Mouse (Mus musculus) embryo, embryonic 11 days (tissue): Measurements from ENCODE around the gene Trpm1.

Experiments used
- DNase-seq: peaks from one replicate; pipeline ENCODE4 v3.0.0-alpha.2; 2015

Trpm1 gene

GRCm38 (mm10) chr7:64164997-64165396 is 11.4 kb downstream of the Trpm1 start:
- DNase-seq = peak; percentile 54

- DNase-seq = no peak
These were observed 12.4 kb downstream of the Trpm1 start for GRCm38 (mm10) chr7:64166025-64166424.

DNA sequence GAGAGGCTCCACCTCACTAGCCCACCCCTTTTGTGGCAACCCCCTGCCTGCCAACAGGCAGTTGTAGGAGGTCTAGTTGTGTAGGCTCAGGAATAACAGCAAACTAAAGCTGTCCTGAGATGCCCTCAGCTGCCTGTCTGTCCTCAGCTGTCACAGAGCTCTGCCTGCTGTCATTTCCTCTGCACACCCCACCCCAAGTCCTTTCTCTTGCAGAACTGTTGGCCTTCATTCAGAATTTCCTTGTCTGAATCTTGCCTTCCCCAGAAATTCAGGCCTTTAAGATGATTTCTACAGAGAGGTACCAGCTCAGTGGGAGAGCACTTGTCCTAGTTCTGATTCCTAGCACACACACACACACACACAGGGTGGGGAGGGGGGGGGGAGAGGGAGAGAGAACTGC is 13.1 kb downstream of the Trpm1 start:
- DNase-seq = no peak

DNA sequence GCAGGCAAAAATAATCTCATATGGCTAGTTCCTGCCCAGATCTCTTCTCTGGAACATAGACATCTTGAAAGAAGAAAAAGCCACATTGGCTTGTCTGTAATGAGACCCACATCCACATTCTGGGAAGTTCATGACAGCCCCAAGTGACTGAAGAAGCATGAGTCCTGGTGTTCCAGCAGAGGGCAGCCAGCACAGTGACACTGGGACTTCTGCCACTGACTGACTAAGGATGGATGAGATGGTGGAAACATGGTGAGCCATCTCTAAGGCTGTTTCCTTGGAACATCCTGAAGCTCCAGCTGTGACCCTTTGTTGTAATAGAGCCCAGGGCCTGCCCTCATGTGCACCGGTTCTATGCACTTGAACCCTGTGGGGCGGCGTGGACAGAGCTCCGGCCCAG is 25.7 kb downstream of the Trpm1 start:
- no peak for DNase-seq

- peak; percentile 46 for DNase-seq
These were observed 31.7 kb downstream of the Trpm1 start for GRCm38 (mm10) chr7:64185203-64185931.

GRCm38 (mm10) chr7:64185932-64186312 is 32.3 kb downstream of the Trpm1 start:
- no peak for DNase-seq

DNA sequence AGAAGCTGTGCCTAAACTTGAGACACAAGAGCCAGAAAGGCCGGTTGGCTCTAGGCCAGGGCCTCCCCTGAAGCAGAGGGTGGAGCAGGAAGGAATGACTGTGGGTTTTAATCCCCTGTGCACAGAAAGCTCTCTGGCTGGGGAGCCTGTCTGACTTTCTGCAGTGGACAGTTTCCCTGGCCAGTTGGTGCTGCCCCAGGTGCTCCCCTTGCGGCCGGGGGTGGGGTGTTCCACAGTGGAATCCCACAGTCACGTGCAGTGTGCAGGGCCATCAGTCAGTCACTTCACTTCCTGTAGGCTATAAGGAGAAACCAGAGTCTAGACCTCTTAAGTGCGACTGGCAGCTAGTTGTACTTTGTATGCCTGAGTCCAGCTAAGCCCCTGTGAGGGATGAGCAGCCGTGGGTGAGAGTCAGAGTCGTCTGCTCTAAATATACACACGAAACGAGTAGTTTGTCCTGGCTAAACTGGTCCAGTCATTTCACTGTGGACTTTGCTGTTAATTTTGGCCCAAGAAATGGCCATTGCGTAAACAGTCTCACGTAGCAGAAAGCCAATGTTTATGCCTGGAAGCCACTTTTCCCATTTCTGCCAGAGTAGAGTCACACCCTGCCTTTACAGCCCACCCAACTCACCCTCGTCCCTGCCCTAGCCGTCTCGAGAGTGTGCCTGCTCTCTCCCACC is 38.8 kb downstream of the Trpm1 start:
- DNase-seq = peak; percentile 13

- no peak for DNase-seq
These were observed 39.8 kb downstream of the Trpm1 start for GRCm38 (mm10) chr7:64193476-64193875.

DNA sequence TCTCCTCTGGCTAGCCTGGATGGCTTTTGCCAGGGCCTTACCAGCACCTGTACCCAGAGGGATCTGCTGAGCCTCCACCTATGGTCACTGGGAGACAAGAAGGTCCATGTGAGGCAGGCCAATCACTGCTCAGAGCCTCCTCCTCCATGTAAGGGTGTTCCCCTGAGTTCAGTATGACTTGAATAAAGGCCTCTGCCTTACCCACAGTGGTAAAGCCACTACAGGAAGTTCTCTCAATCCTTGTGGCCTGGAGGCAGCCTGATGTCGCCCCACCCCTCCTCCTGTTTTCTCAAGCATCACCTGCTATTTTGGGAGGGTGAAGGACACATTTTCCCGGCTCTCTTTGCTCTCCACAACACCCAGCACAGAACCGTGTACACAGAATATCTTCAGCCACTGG is 42.5 kb downstream of the Trpm1 start:
- no peak for DNase-seq

GRCm38 (mm10) chr7:64208700-64209099 is 55.1 kb downstream of the Trpm1 start:
- DNase-seq = no peak

- DNase-seq = no peak
These were observed 59.2 kb downstream of the Trpm1 start for GRCm38 (mm10) chr7:64212870-64213269.

DNA sequence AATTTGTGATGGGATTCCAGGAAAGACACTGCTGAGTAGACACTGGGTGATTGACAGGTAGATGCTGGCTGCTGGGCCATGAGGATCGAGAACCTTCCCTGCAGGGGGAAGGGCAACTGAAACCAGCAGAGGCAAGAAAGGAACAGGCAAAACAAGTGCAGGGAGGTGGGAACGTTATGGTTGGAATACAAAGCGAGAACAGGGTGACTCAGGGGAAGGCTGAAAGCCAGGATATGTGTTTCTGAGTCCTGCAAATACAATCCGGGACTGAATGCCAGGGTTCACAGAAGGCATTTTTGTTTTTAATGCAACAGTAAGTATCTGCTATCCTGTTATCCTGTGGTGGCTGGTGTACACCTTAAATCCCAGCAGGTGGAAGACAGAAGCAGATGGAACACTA is 60.4 kb downstream of the Trpm1 start:
- no peak for DNase-seq

DNA sequence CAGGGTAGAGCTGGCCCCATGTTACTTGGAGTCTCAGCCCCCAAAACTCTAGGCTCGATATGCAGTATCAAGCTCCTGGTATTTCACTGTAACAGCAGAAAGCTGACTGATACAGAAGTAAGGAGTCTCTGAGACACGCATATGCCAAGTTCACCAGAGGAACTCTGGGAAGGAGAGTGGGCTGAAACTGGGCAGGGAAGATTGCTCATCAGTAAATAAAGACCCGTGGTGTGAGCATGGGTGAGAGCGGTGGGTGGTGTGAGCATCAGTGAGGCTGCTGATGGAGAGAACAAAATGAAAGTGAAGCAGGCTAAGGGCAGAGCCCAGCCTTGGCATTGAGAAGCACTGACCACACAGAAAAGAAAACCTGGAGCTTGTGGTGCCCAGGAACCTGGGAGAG is 62.0 kb downstream of the Trpm1 start:
- no peak for DNase-seq

DNA sequence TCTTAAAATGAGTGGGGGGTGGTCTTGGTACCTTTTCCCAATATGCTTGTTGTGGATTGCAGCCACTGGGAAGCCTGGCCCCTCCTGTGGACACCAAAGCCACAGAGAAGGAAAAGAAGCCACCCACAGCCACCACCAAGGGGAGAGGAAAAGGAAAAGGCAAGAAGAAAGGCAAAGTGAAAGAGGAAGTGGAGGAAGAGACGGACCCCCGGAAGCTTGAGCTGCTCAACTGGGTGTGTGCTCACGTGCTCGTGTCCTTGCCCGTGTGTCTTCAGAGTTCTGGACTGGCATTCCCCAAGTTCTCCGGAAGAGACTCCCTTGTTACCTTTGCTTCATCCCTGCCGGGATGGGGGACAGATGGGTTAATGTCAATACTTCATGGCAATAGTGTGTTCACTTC is 63.8 kb downstream of the Trpm1 start:
- no peak for DNase-seq

DNA sequence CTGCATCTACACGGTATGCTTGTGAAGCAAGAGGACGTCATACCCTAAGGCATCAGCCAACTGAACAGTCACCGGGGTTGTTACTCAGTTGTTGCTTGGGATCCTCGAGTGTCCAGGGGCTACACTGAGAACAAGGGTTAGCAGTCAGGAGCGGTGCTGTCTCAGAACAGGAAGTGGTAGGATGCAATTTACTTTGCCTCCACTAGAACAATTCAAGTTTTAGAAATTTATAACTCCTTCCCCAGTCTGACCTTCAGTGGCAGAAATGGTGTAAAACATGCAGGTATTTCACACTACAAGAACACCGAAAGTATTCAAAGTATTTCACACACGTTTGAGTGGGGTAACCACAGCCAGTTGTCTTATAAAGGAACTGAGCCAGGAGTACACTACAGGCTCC is 66.1 kb downstream of the Trpm1 start:
- no peak for DNase-seq

DNA sequence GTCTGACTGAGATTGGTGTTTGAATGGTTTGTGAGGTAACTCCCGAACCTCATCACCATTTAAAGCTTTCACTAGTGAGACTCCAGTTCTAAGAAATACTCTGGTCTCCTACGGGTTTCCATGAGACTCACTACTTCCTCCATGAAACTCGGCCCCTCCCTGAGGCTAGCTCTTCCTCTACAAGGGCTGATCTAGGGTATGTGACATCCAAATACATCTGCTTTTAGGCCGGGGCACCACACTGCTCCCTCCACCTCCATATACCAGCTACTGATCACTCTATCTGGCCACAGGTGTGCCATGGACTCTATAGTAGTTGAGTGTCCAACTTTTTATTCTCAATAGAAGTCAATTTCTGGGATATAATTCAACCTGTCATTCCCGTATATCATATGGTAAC is 69.6 kb downstream of the Trpm1 start:
- DNase-seq = no peak

GRCm38 (mm10) chr7:64226339-64227194 is 72.9 kb downstream of the Trpm1 start:
- DNase-seq = peak; percentile 11

DNA sequence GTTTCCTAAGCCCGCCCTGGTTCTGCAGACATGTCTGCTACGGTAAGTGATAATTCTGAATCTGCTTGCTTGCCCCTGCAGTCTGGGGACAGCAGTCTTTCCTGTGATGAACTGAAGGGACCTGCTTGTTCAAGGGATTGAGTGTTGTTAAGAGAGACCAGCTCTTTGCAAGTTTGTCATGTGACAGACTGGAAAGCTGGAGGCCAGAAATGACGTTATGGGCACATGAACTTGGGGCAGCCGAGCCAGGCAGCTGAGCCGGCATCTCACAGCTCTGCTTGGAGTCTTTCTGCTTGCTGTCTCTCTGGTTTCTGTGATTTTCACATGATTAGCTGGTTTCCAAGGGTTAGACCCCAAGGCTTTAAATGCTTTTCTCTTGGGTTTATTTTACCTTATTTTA is 74.0 kb downstream of the Trpm1 start:
- no peak for DNase-seq

GRCm38 (mm10) chr7:64228300-64228699 is 74.7 kb downstream of the Trpm1 start:
- no peak for DNase-seq

GRCm38 (mm10) chr7:64229911-64230310 is 76.3 kb downstream of the Trpm1 start:
- no peak for DNase-seq

DNA sequence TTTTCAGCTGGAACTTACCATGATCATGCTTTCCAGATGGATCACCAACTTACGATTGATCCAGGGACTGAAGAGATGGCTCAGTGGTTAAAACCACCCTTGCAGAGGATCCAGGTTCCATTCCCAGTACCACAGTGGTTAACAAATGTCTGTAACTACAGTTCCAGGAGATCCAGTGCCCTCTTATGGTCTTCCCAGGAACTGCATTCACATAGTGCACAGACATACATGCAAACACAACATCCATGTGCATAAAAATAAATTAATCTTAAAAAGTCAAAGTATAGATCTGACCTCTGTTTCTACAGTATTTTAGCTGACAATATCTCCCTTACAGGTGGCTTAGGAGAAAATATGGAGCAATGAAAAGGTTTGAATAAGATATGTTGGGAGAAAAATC is 77.4 kb downstream of the Trpm1 start:
- no peak for DNase-seq

DNA sequence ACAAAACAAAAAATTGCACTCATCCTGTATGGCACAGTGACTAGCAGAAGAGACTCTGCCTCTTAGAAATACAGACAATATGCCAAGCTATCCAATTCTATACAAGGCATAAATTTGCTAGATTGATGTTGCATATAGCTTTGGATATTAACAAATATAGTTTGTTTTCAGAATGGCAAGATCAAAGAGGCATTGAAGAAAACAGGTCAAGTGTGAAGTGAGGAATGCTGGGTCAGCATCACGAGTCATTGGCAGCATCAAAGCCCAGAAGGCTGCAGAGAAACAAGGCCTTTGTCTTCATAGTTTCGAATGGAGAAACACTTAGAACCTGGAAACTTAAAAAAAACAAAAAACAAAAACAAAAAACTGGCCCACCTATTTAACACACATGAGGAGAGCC is 78.4 kb downstream of the Trpm1 start:
- no peak for DNase-seq

- no peak for DNase-seq
These were observed 80.7 kb downstream of the Trpm1 start for GRCm38 (mm10) chr7:64234310-64234820.

- no peak for DNase-seq
These were observed 82.9 kb downstream of the Trpm1 start for GRCm38 (mm10) chr7:64236521-64236920.
